Mouse (Mus musculus): ENCODE data around the gene Fam126a. TPM values are rescaled to one million over a fixed set of nuclear protein-coding genes. Genes with fewer than 3 reads are reported as not detected.

The Fam126a gene
- total and polyA plus RNA-seq, 3 experiments = 19.6 to 32.6 (median 22.6) TPM

DNA sequence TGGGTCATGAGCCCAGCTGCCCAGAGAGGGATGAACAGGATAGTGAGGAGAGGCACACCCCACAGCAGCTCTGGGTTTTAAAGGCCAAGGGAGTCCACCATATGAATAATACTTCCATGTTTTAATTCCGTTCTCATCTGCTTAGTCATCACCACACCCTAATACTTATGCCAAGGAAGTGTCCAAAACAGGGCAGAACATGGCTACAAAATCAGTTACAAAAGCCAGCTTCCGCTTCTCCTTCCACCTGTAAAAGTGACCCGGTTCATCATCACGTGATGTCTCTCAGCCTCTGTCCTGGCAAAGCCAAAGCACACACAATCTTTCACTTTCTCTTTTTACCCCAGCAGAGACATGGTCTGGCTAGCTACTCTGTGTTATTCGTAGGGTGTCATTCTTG, 8.9 kb upstream of the Fam126a start (continued):
- peak; percentile 48; the same call in 1 of the 2 replicates for TF ChIP-seq TCF12 (IDR thresholded peaks at IDR 0.05; ENCODE audit: low read depth, low read length)
- no peak for TF ChIP-seq SIN3A (IDR thresholded peaks at IDR 0.05; ENCODE audit: low read length)
- no peak for TF ChIP-seq MAZ (IDR thresholded peaks at IDR 0.05; ENCODE audit: low read depth, low read length)
- 0 out of 2 replicates have a peak, but pooled peaks have one; percentile 25 for TF ChIP-seq NRF1 (IDR thresholded peaks at IDR 0.05; ENCODE audit: low read depth, low read length)
- TF ChIP-seq EP300 (IDR thresholded peaks at IDR 0.05; ENCODE audit: low read length) = peak; percentile 43
- peak; percentile 89 for TF ChIP-seq USF2 (conservative IDR thresholded peaks at IDR 0.05; ENCODE audit: low read depth, low read length)
- TF ChIP-seq POLR2AphosphoS2 (IDR thresholded peaks at IDR 0.05; ENCODE audit: low read depth, low read length) = no peak

DNA sequence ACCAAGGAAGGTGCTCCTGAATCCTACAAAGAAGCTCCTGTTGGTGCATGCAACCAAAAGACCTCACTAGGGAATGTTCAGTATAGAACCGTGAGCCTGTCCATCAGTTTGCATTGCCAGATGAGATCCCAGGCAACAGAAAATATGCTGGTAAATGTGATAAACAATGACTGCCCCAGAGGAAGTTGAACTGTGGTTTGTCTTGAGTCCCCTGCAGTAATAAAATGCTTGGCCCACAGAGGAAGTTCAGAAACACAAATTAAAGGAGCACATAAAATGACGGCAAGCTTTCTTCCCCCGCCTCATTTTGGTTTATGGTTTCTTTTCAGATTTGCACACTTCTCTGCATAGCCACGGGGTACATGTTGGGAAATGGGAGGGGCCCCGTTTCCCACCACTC, 8.3 kb upstream of the Fam126a start:
- no peak for DNase-seq (ENCODE audit: extremely low read depth)
- in situ Hi-C loops (cut with MboI; ENCODE audit: low pct_ligation_motif_present, low pct_unique_long_range_greater_than_20kb, low sequenced_read_pairs) = no loop called here
- Histone ChIP-seq H3K4me2 (ENCODE audit: insufficient read depth, low read depth, poor library complexity, severe bottlenecking) (no peak overlapping the region), H3K79me2 (replicated peaks; ENCODE audit: control insufficient read depth, extremely low read depth, insufficient read depth, poor library complexity, severe bottlenecking) (no peaks in the 10 kb centered on the region), H3K27me3 (replicated peaks) (no peaks in the 10 kb centered on the region), H3K4me3 (replicated peaks in 1 of 3; ENCODE audit: low read depth in 2 of 3, low read length in 2 of 3, poor library complexity in 1 of 3) (no peak overlapping the region), H3K36me3 (replicated peaks in 1 of 2; ENCODE audit: control insufficient read depth in 1 of 2, insufficient read depth in 1 of 2, low read length in 1 of 2) (no peaks in the 10 kb centered on the region), H3K4me1 (ENCODE audit: control insufficient read depth in 1 of 2, insufficient read depth in 2 of 2) (peaks cover 28 to 73% of the 10 kb centered on the region in 2 experiments), H3K27ac (ENCODE audit: insufficient read depth, low read depth) (no peak overlapping the region), H3K9me3 (replicated peaks; ENCODE audit: low read length) (no peaks in the 10 kb centered on the region), H3K9ac (ENCODE audit: insufficient read depth, low read depth) (no peak overlapping the region)
- TF ChIP-seq NRF1 (IDR thresholded peaks at IDR 0.05; ENCODE audit: low read depth, low read length) (no peak), MAFK (IDR thresholded peaks at IDR 0.05; ENCODE audit: insufficient replicate concordance, low read length) (no peak), CTCF (conservative IDR thresholded peaks at IDR 0.05 in 1 of 2, IDR thresholded peaks at IDR 0.05 in 1 of 2; ENCODE audit: low read depth in 2 of 2, low read length in 2 of 2) (no peak), BHLHE40 (IDR thresholded peaks at IDR 0.05; ENCODE audit: low read depth, low read length) (no peak), JUN (IDR thresholded peaks at IDR 0.05; ENCODE audit: insufficient read depth, low read depth, low read length) (no peak), SMC3 (IDR thresholded peaks at IDR 0.05; ENCODE audit: low read depth, low read length) (no peak), ELF1 (IDR thresholded peaks at IDR 0.05; ENCODE audit: low read depth, low read length) (no peak), TCF12 (IDR thresholded peaks at IDR 0.05; ENCODE audit: low read depth, low read length) (no peak), MYC (IDR thresholded peaks at IDR 0.05; ENCODE audit: low read depth, low read length) (no peak)
- dilution Hi-C loops (cut with MboI; ENCODE audit: extremely low pct_ligation_motif_present, extremely low pct_unique_long_range_greater_than_20kb, low sequenced_read_pairs) = no loop called here

DNA sequence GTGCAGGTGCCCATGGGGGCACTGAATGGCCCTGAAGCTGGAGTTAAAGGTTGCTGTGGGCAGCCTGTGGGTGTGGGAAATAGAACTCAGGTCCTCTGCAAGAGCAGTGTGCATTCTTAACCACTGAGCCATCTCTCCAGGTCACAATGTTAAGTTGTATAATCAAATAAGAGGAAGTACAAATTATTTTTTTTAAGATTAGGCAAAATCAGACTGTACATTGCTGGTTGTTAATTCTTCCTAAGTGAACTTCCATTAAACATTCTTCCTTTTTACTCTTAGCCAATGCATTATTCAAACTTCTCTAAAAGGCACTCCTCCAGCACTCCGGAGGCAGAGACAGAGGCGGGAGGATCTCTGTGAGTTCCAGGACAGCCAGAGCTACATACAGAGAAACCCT, 7.7 kb upstream of the Fam126a start:
- H3K4me1 ChIP-seq (ENCODE audit: control insufficient read depth in 1 of 2, insufficient read depth in 2 of 2) = peaks cover 30 to 68% of the 10 kb centered on the region in 2 experiments
- no peak for TF ChIP-seq JUN (IDR thresholded peaks at IDR 0.05; ENCODE audit: insufficient read depth, low read depth, low read length)
- no peak for TF ChIP-seq E2F4 (IDR thresholded peaks at IDR 0.05; ENCODE audit: insufficient replicate concordance, low read depth, low read length)
- TF ChIP-seq TCF12 (IDR thresholded peaks at IDR 0.05; ENCODE audit: low read depth, low read length) = no peak
- no peak for TF ChIP-seq CHD2 (IDR thresholded peaks at IDR 0.05; ENCODE audit: low read length)
- no peak for TF ChIP-seq ELF1 (IDR thresholded peaks at IDR 0.05; ENCODE audit: low read depth, low read length)
- TF ChIP-seq SMC3 (IDR thresholded peaks at IDR 0.05; ENCODE audit: low read depth, low read length) = no peak
- TF ChIP-seq MYC (IDR thresholded peaks at IDR 0.05; ENCODE audit: low read depth, low read length) = no peak
- TF ChIP-seq ZNF384 (IDR thresholded peaks at IDR 0.05; ENCODE audit: low read depth, low read length) = no peak
- no peak for TF ChIP-seq MEF2A (IDR thresholded peaks at IDR 0.05; ENCODE audit: borderline replicate concordance, low read depth, low read length)
- no peak for TF ChIP-seq MAZ (IDR thresholded peaks at IDR 0.05; ENCODE audit: low read depth, low read length)
- no peak for TF ChIP-seq IRF4 (IDR thresholded peaks at IDR 0.05; ENCODE audit: low read depth, low read length)
- TF ChIP-seq CHD1 (IDR thresholded peaks at IDR 0.05; ENCODE audit: low read depth, low read length) = no peak
- no peak for TF ChIP-seq TBP (conservative IDR thresholded peaks at IDR 0.05; ENCODE audit: low read depth, low read length)
- no peak for TF ChIP-seq CTCF (conservative IDR thresholded peaks at IDR 0.05 in 1 of 2, IDR thresholded peaks at IDR 0.05 in 1 of 2; ENCODE audit: low read depth in 2 of 2, low read length in 2 of 2)
- no peak for TF ChIP-seq ZC3H11A (IDR thresholded peaks at IDR 0.05; ENCODE audit: low read depth, low read length)
- TF ChIP-seq RAD21 (IDR thresholded peaks at IDR 0.05; ENCODE audit: low read depth, low read length) = no peak
- no peak for TF ChIP-seq POLR2A (IDR thresholded peaks at IDR 0.05; ENCODE audit: low read depth, low read length)
- no peak for TF ChIP-seq MAX (IDR thresholded peaks at IDR 0.05; ENCODE audit: low read length)
- no peak for TF ChIP-seq BHLHE40 (IDR thresholded peaks at IDR 0.05; ENCODE audit: low read depth, low read length)
- no peak for TF ChIP-seq PAX5 (IDR thresholded peaks at IDR 0.05; ENCODE audit: low read length)

More for the DNA sequence above, 7.7 kb upstream of the Fam126a start:
- no peaks in the 10 kb centered on the region for H3K79me2 ChIP-seq (replicated peaks; ENCODE audit: control insufficient read depth, extremely low read depth, insufficient read depth, poor library complexity, severe bottlenecking)
- no peak overlapping the region for H3K4me2 ChIP-seq (ENCODE audit: insufficient read depth, low read depth, poor library complexity, severe bottlenecking)
- H3K9me3 ChIP-seq (replicated peaks; ENCODE audit: low read length) = no peaks in the 10 kb centered on the region
- DNase-seq (ENCODE audit: extremely low read depth) = no peak
- H3K36me3 ChIP-seq (replicated peaks in 1 of 2; ENCODE audit: control insufficient read depth in 1 of 2, insufficient read depth in 1 of 2, low read length in 1 of 2) = no peaks in the 10 kb centered on the region
- no peak overlapping the region for H3K4me3 ChIP-seq (replicated peaks in 1 of 3; ENCODE audit: low read depth in 2 of 3, low read length in 2 of 3, poor library complexity in 1 of 3)
- dilution Hi-C loops (cut with MboI; ENCODE audit: extremely low pct_ligation_motif_present, extremely low pct_unique_long_range_greater_than_20kb, low sequenced_read_pairs) = no loop called here
- H3K27me3 ChIP-seq (replicated peaks) = no peaks in the 10 kb centered on the region
- H3K27ac ChIP-seq (ENCODE audit: insufficient read depth, low read depth) = no peak overlapping the region
- in situ Hi-C loops (cut with MboI; ENCODE audit: low pct_ligation_motif_present, low pct_unique_long_range_greater_than_20kb, low sequenced_read_pairs) = no loop called here
- no peak overlapping the region for H3K9ac ChIP-seq (ENCODE audit: insufficient read depth, low read depth)
